Mouse (Mus musculus) fat pad, adult 2 months (tissue): Measurements from ENCODE around the gene Maip1.

Experiments
- DNase-seq: peaks from one replicate; pipeline ENCODE4 v3.0.0-alpha.2; 2011; ENCODE audit warnings: low read depth, low spot score; ENCODE audit errors: extremely low read depth

Maip1 gene

GRCm38 (mm10) chr1:57428368-57429308 lies 22.5 kb downstream of the Maip1 start:
- no peak for DNase-seq

GRCm38 (mm10) chr1:57429786-57430483 lies 23.8 kb downstream of the Maip1 start:
- DNase-seq: no peak

DNA sequence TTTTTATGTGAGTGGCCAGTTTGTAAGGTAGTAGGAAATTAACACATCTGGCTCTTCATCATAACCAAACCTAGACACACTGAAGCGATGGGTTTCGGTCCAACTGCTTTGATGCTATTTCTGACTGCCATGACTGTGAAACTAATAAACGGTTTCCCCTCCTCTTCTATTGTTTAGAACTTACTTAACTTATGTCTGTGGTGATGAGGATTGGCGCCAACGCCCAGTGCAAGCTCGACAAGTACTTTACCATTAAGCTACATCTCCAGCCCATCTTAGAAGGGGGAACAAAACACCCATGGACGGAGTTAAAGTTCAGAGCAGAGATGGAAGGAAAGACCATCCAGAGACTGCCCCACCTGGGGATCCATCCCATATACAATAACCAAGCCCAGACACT lies 27.0 kb downstream of the Maip1 start:
- no peak for DNase-seq

DNA sequence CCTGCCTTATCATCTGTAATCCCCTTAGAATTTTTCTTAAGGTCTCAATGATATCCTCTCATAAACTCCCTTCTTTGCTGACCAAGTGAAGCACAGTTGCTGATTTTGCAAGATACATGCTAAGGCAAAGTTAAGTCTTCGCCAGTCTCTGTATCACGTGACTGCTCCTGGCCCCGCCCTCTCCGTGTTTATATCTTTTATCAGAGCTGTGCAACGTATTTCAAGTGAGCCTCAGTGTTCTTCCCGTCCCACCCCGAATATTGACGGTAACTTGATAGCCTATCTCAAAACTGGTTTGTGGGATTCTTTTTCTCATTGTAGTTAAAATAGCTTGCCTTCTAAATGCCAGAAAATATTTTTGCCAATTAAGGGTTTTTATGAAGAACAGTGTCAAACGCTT lies 30.3 kb downstream of the Maip1 start:
- no peak for DNase-seq

GRCm38 (mm10) chr1:57436954-57437353 lies 30.8 kb downstream of the Maip1 start:
- no peak for DNase-seq

DNA sequence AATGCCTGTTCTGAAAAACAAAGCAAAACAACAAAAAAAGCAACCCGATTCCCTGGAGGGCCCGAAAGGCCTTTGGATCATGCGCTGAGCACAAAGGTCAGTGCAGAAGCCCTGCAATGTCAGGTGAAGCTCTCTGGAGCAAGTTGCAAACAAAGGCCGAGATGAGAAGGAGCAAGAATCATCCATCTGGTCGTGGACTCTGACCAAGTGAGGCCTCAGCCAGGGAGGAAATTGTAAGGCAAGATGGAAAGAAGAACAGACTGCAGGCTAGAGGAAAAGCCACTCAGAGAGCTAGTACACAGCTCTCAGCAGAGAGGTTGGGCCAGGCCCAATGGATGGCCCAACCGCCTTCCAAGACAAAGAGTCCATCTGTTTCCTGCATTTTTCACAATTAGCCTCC lies 32.9 kb downstream of the Maip1 start:
- DNase-seq: no peak

DNA sequence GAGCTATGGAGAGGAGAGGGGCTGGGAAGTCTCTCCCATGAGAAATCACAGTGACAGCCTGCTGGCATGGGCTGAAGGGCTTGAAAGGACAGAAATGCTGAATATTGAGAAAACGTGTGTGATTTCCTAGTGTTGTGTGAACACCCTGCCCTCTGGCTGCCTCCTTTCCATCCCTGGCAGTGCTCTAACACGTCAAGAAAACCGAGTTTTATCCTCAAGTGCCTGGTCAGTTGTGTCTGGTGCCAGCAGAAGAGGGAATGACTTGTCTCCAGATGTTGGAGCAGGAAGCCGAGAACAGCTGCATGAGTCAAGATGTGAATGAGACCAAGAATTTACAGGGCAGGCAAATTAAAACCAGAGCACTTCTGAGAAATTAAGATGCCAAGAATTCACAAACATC lies 34.6 kb downstream of the Maip1 start:
- no peak for DNase-seq

- DNase-seq: no peak
Measured at GRCm38 (mm10) chr1:57445679-57446078, 39.6 kb downstream of the Maip1 start.

- DNase-seq: no peak
Measured at GRCm38 (mm10) chr1:57450241-57450640, 44.1 kb downstream of the Maip1 start.

- DNase-seq: no peak
Measured at GRCm38 (mm10) chr1:57460305-57460940, 54.3 kb downstream of the Maip1 start.
